Mouse (Mus musculus) retina, postnatal 7 days (tissue): Measurements from ENCODE around the gene Olfr592.
"Not testable (repeated sequence)": the region's sequence is repeated elsewhere in the genome, so short reads cannot be mapped to it uniquely, and the experiment has no call there.

ENCODE experiments used
- DNase-seq: peaks from one replicate; pipeline ENCODE4 v3.0.0-alpha.2; 2012; ENCODE audit warnings: low read depth, low spot score

Gene Olfr592

DNA sequence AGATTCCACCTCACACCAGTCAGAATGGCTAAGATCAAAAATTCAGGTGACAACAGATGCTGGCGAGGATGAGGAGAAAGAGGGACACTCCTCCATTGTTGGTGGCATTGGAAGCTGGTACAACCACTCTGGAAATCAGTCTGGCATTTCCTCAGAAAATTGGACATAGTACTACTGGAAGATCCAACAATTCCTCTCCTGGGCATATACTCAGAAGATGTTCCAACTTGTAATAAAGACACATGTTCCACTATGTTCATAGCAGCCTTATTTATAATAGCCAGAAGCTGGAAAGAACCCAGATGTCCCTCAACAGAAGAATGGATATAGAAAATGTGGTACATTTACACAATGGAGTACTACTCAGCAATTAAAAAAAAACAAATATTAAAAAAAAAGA lies at the start of gene Olfr592:
Gene Olfr592, plus strand, starts transcription at position 301 of the 400 bp plus-strand sequence.
- not testable (repeated sequence) for DNase-seq

DNA sequence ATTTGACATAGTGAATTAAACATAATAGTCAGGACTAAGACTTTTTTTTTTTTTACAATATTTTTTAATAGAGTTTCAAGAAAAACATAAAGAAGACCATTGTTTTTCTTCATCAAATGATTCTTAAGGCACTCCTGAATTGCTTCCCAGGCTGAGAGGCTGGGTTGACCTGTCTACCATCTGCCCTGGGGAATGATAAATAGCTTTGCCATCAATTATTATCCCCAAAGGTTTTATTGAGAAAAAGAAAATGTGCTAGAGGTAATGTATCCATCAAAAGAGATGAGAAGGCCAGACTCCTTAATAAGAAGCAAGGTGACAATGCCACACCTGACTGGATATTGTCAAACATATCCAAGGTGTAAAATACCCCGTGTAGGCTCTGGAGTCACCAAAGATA lies 44.0 kb upstream of the Olfr592 start, which contains the start of gene Olfr588-ps1:
Gene Olfr588-ps1, plus strand, starts transcription at position 301 of the 400 bp plus-strand sequence.
- no peak for DNase-seq

DNA sequence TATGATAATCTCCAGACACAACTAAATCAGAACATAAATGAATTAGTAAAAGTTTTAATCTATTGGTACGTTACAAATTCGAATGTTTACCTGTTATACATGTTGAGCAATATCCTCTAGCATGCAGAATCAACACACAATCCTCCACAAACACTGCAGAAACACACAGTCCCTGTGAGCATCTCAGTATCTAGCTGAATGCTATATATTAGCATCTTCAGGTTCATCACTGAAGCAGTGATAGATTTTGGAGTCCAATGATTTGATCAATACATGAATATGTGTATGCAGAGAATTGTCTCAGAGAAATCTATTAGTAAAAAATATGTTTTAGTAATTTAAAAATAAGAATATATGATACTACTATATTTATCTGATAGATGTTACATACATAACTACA lies 28.3 kb upstream of the Olfr592 start, which contains the start of gene Olfr589:
Gene Olfr589, minus strand, starts transcription at position 101 of the 400 bp plus-strand sequence.
- no peak for DNase-seq

DNA sequence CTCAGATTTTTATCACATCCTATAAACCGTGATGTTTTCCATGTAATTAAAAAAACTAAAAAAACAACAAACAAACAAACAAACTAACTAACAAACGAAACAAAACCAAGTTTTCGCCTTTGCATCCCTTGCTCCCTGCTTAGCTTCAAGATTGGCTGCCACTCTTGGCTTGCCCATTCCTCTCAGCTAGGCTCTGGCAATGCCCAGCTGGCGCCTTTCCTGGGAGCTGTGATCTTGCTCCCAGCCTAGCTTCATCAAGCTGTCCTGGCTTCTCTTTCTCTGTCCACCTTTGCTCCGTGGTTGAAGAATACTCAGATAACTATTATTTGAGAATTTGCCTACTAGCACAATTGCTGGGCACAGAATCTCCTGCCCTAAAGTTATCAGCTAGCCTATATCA lies 14.9 kb upstream of the Olfr592 start:
- DNase-seq = no peak

DNA sequence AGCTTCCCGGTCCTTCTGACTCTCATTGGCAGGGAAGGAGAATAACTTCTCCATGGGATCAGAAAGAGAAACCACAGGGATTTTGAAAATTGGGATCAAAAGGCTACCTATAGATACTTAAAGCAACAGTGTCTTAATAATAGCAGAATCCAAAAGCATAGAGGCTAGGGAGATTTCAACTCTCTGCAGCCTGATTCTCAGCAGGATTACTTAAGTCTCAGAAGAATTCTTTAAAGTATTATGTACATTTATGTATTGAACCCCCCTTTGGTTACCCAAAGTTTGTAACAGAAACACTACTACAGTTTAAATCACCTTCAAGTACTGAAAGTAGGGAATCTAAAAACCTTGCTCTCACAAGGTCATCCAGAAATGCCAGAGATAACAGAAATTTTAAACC lies 6.4 kb upstream of the Olfr592 start, which contains the start of gene Olfr591:
Gene Olfr591, minus strand, starts transcription at position 101 of the 400 bp plus-strand sequence.
- no peak for DNase-seq

DNA sequence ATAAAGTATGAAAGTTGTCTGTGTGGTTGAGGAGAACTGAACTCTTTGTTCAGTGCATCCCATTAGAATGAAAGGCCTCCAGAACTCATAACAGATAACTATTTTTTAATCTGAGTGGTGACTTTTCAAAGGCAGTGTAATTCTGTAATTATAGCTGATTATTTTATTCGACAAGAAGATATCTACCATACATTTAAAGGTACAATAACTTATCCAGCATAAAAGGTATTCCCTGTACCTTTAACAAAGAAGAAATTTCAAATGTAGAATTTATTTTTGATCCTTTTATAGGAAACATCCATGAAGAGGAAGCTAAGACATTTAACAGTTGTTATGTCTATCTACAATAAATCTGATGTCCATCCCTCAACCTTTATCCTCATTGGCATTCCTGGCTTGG lies 27.0 kb downstream of the Olfr592 start, which contains the start of gene Olfr593:
Gene Olfr593, plus strand, starts transcription at position 301 of the 400 bp plus-strand sequence.
- DNase-seq = no peak

DNA sequence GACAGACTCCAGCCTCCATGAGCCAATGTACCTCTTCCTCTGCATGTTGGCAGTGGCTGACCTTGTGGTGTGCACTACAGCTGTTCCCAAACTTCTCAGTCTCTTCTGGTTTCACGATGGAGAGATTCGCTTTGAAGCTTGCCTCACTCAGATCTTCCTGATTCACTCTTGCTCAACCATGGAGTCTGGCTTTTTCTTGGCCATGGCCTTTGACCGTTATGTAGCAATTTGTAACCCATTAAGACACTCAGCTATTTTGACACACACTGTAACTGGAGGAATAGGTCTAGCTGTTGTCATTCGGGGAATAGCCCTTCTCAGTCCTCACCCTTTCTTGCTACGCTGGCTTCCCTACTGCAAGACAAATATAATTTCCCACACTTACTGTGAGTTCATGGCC lies 27.4 kb downstream of the Olfr592 start:
- not testable (repeated sequence) for DNase-seq

DNA sequence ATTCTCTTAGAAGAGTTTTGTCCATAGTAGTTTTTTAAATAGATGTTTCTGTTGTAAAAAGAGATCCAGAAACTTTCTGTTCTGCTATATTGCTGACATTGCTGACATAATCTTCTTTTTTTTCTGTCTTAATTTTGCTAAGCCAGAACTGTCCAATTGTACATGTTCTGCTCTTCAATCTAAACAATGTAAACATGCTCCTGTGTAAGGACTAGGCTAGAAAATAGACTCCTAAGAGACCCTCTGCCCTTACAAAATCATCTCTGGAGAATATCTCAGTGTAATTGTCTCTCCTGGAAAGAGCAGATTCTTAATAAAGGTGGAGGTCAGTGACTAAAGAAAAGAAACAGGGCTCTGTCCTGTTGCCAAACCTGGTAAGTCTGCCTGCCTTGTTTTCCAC lies 32.1 kb downstream of the Olfr592 start, which contains the start of gene Olfr594:
Gene Olfr594, plus strand, starts transcription at position 301 of the 400 bp plus-strand sequence.
- DNase-seq = no peak
